Mouse (Mus musculus): ENCODE data around the gene Epb41l3.

DNA sequence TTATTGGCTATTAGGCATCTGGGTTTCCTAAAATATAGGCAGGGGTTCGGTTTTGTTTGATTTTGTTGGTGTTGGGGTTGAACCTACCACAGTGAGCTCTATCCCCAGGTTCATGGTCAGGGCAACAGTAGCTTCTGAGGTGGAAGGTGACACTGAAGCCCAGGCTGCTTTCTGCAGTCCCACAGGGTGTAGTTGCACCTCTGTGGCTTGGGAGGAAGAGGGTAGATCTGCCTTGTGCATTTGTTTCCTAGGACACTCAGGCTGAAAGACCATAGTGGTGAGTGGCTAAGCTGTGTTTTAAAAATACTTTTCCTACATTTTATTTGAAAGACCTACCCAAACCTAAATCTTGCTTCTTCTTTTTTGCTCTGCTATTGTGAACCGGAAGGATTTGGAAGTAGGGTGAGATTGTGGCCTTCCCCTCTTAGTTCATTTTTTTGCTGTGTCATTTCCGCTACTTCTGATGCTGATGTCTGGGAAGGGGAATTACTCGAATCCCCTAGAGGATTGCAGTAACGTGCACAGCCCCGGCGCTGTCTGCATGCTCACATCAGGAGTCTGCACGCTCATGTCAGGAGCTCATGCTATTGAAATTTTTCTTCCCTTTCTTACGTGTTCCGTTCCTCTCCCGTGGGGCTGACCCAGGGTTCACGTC lies 105.5 kb downstream of the Epb41l3 start:
- TF ChIP-seq GATA1 (IDR thresholded peaks at IDR 0.05; ENCODE audit: low read length) (no peak), TAL1 (IDR thresholded peaks at IDR 0.05; ENCODE audit: low read length) (no peak)
